Mouse (Mus musculus) cerebellum, adult 11-12 months (tissue): ENCODE measurements around the gene Sell.

Experiments
- DNase-seq: peaks from one replicate; pipeline ENCODE4 v3.0.0; 2022

Gene Sell

DNA sequence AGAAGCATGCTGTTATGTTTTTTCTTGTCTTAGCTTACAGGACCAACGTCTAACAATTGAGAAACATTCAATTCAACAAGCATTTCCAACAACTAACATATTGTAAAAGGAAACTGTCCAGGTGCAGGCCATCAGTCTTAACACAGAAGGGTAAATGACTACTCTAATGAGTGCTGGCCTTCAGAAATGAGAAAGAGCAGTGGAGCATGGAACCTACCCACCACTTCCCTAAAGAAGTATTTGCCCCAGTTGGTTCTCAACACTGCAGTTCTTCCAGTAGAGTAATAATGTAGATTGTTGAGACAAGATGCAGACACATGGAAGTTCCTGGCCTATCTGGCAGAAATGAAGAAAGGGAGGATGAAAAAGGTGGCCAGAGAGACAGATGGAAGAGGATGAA, 14.7 kb downstream of the Sell start:
- DNase-seq: no peak

DNA sequence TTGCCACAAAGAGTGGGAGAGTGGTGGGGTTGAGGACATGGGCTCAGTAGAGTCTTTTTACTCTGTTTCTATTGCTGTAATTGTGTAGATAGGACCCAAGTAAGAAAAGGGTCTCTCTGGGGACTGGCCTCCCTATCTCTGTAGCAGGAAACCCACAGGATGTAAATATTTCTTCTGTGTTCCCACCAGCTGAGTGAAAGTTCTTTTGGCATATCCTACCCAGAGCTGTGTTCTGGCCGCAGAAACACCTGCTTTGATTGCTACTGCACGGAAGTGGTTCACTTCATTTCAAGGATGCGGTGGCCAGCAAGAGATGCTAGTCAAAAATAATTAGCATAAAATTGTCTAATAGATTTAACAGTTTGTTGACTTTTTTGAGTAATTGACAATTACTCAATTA, 15.2 kb downstream of the Sell start:
- DNase-seq: no peak

DNA sequence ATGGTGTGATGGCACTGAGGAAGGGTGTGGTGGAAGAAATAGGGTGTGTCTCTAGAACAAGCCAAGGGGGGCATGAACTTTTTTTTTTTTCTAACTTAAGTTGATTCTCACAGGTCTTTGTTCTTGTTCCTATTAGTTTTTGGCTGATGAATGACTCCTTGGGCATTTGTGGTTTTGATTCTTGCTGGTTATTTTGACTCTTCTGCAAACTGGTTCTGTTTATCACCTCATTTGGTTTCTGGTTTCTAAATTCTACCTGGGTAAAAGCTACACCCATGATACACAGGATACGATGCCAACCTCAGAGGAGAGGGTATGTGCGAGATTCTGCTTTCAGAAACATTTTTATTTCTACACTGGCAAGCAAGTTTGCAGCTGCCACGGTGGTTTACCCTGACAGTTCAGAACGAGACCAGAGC, 16.6 kb downstream of the Sell start:
- no peak for DNase-seq

DNA sequence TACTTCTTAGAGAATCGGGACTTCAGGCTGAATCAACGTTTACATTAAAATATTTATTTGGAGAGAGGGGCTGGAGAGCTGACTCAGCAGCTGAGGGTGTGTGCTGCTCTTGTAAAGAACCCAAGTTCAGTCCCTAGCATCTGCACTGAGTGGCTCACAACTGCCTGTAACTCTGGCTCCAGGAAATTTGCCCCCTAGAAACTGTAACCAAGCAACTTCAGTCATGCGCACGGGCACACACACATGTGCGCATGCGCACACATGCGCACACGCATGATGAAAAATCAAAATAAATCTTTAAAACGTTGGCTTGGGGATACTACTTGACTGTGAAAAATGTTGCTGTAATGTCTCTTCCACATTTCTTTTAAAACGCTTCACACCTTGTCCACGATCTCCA, 17.3 kb downstream of the Sell start:
- no peak for DNase-seq

DNA sequence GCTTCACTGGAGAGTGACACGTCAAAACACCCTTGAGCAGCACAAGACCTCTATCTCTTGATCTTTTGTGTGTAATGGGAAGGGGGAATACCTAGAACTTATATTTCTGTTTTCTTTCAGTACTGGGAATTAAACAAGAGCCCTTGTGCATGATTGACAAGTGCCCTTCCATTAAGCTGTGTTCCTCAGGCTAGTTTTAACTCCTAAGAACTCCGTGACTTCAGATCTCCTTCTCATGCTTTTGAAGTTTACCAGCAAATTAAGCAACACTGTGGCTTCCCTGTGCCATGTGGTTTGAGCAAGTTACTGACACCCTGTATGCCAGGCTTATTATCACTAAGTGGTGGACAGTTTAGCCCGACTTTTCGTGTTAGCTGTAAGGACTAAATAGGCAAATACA, 21.3 kb downstream of the Sell start:
- no peak for DNase-seq

DNA sequence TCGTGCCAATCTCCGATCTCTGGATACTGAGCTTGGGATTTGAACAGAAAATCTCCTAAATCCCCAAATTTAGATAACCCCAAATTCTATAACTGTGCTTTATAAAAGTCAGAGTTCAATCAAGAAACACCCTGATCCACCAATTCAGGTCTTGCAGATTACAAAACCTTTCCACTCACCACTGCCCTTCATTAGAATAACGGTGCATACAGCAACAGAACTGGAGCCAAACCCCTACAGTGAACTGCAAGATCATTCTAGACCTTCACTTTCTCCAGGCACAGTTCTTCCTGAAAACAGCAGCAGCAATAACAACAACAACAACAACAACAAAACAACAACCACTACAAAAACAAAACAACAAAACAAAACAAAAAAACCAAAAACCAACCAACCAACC, 25.0 kb downstream of the Sell start:
- DNase-seq: no peak

DNA sequence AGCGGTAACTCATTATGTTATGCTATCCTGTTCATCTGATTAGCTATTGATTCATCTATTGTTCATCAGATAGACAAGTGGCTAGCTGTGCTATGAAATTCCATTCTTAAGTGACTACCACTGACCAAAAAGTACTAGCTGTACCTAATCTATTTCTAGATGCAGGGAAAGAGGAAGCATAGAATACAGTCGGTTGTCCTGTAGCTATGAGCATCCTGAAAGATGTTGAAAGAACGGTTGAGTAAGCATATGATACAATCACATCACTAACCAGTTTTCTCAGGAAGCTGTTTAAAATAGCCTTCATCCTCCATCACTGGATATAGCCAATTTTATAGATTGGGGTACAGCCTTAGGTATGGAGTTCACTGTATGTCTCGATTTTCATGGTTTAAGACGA, 26.1 kb downstream of the Sell start:
- DNase-seq: no peak

DNA sequence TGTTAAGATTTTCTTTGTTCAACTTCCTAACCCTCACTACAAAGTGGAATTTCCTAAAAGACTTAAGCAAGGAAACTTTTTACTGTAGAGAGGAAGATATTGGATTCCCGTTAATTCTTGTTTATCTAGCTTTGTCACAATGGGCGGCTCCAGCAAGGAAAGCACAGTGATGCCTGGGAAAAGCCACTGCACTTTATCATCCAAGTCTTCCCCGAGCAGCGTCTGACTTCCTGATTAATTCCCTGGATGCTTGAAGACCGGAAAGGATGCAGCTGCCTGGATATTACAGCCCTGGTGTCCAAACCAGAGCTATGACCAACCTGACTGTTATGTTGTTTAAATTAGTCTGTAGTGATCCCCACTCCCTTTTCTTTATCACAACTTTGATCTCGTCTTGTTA, 35.0 kb downstream of the Sell start:
- DNase-seq: no peak

DNA sequence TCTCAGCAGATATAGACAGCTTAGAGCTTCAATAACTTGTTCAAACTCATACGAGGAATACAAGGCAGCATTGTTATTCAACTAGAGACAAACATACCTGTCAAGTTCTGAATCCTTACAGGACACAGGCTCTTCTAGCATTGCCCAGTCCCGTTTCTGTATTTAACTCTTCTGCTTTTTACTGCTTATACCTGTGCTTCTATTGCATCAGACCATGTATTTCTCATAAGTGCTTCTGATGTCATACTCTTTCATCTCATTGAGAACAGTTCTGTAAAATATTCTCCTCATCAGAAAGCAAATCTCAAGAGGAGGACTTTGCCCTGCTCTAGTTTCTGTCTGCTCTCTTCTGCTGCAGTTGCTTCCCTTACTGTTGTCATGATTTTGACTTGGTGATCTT, 36.1 kb downstream of the Sell start:
- DNase-seq: no peak

DNA sequence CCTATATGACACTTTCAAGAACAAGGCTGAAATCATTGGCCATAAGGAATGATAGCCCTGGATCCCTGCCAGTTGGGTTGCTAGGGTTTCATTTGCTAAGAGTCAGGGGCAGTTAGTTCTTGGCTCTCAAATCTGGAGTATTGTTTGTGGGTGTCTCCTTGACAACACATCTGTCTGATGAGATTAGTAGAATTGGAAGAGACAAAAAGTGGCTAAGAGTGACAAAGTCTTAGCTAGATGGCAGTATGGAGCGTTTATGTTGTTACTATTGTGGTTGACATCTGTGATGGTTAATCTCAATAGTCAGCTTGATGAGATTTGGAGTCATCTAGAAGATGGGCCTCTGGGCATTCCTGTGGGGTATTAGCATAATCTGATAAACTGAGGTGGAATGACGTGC, 36.6 kb downstream of the Sell start:
- no peak for DNase-seq

DNA sequence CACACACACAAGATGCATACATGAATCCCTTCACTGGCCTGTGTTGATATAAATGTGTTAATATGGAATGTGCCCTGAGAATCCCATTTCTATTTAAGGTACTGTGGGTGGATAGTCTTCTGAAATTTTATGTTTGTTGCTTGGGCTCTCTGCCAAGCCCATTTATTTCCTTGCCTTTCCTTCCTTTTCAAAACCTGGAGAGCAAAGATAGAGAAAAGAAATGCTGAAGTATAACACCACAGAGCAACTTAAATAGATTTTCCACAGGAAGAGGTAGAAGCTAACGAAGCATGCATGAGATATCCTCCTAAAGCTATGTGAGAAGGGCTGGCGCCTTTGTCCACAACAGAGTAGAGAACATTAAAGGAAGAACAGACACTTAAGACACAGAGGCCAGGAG, 48.0 kb downstream of the Sell start:
- DNase-seq: no peak

DNA sequence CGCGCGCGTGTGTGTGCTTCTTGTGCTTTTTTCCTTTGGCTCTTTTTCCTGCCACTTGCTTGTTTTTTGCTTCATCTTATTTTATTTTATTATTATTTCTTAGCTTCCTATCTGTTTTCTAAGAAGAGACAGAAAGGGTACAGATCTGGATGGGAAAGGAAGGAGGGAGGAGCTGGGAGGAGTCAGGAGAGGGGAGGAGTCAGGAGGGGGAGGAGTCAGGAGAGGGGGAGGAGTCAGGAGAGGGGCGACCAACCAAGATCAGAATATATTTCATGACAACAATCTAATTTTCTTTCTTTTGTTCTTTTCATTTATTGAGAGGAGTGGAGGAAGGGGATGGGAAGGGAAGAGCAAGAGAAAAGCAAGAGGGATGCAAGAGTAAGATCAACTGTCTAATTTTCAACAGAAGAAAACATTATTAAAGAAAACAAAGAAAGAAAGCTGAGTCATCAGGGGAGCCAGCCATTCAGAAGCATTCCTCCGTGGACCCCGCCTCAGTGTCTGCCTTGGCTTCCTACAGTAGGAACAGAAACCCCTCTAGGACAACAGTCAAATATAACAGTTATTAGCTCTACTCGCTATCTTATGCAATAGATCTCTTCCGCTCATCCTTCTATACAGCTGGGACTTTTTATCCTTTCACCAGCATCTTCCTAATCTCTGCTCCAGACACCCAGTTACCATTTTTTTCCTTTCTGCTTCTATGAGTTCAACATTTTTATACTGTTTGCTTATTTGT, 49.0 kb downstream of the Sell start:
- no peak for DNase-seq

DNA sequence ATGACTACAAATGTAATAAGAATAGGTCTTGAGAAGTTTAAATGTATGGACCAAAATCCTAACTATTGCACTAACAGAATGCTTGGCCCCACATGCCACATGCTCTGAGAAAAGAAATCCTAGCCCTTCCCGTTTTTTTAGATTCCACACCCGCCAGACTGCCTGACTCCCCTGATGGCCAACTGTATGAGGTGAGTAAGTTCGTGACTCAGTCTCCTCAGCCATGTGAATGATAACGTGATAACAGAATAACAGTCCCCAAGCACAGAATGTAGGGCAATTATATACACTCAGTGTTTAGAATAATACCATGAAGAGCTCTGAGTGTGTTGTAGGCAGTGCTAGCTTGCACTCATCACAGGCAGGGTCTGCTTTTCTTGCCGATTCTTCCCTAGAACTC, 52.5 kb downstream of the Sell start:
- no peak for DNase-seq

DNA sequence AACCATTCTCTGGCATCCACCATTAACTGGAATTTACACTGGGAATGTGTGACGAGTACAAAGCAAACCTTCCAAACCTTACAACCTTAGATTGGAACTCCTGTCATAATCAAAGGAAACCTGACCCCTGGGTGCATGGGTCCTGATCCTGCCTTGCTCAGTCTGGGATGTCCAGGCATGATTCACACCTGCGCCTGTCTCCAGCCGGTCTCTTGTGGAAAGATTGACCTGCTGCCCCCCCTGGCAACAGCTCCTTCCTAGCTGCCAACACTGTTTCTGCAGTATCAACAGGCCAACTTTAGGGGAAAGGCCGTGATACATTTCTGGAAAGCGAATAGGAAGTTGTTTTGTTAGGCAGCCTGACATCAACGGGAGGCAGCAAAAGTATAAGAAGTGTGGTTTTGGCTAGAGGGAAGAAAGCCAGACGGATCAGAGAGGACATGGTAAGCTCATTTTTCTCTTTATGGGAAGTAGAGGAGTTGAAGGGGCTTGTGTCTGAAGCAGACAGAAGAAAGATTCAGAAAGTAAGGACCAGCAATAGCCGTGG, 53.2 kb downstream of the Sell start, which contains the start of gene Selp:
Selp (plus strand) TSS at position 318 of the 547 bp plus-strand sequence.
- no peak for DNase-seq

DNA sequence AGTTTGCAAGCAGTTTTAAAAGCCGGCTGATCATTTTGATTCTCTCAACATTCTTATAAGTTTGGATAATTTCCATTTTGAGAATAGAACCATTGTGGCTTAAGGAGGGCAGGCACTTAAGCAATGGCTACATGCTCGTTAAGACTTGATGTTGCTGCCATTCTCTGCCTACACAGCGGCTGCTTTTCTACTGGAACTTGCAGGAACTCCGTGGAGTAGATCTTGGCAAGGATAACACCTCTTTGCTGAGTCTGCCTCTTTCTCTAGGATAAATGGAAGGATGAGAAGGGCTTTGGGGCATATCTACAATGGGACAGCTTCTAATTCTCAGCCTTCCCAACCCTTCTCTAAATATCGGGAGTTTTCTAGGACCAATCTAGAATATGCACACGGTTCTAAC, 53.9 kb downstream of the Sell start:
- no peak for DNase-seq

DNA sequence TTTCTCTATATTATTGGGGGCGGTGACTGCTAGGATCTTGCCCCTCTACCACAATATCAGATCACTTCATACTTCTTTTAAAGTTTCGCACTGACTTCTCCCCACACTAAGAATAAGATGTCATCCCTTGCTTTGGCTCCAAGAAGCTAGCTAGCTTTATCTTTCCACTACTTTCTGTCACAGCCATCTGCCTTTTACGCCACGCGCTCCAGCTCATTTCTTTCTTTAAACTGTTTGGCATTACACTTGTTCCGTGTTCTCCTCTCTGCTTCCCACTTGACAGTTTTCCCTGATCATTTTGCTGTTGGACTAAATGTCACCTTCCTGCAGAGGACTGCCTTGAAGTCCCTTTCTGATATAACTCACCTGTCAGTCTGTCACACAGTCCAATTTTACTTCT, 56.1 kb downstream of the Sell start:
- no peak for DNase-seq

DNA sequence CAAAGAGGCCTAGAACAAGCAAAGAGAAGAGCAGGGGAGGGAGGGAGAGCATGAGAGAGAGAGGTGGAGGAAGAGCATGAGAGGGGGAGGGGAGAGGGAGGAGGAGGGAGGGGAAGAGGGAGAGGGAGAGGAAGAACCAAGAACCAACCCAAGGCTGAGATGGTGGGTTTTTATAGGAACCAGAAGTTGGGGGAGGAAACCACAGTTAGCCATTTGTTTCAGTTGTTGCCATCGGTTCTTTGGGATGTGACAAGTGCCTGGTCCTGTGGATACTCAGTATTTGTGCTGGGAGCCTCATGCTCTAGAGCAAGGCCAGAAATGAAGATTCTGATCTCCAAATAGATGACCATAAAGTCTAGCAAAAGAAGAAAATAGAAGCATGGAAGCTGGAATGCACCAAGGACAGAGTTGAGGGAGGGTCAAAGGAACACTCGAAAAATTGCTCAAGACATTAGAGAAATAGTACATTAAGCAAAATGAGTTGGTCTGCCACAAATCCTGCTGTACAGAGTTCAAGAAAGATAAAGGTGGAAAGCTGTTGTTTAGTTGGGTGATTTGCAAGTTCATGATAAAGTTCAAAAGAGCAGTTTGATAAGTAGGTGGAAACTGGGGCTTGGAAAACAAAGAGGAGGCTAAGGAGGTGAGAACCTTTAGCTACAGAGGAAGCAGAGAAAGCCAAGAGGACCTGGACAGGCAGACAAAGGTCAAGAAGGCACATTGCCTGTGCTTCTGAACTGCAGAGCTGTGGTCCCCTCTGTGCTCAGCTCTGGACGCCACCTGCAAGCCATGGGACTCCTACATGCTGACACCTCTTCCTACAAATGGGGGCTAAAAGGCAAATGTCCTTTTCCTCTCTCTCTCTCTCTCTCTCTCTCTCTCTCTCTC, 58.4 kb downstream of the Sell start:
- no peak for DNase-seq

DNA sequence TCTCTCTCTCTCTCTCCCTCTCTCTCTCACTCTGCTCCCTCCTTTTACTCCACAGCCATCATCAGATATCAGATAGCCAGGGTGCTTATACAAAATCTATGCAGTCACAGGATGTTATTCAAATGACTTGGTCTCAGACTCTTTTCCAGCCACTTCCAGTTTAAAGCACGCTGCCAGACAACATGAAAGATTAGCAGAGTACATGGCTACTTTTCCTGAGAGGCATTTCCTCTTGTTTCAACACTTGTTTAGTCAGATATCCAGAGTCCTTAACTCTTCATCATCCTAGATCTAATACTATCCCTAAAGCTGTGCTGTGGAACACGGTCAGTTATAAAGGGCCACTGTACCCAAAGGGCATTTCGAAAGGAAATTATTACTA, 59.0 kb downstream of the Sell start:
- no peak for DNase-seq

DNA sequence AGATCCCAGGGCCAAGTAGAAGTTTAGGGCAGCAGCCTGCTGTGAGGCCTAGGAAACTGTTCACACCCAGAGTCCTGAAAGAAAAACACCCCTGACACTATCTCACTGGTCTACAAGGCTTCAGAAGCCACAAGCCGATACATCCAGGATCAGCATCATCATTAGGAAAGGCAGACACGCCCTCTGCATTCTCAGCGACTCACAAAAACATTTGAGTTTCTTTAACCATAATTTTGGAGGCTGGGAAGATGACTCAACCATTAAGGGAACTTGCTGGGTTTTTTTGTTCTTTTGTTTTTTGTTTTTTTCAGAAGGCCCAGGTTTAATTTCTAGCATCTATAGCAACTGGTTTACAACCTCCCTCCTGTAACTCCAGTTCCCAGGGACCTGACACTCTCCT, 62.1 kb downstream of the Sell start:
- DNase-seq: no peak

DNA sequence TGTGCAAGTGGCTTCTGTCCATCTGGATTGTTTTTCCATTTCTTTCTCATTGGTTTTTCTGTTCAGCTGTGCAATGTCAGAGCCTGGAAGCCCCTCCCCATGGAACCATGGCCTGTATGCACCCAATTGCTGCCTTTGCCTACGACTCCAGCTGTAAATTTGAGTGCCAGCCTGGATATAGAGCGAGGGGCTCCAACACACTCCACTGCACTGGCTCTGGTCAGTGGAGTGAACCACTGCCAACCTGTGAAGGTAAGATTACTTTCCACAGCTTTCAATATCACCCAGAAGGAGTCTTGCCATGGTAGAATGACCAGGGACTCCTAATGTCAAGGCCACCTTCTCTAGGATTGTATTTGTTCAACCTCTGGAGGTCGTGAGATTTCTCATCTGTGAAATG, 68.2 kb downstream of the Sell start:
- no peak for DNase-seq

DNA sequence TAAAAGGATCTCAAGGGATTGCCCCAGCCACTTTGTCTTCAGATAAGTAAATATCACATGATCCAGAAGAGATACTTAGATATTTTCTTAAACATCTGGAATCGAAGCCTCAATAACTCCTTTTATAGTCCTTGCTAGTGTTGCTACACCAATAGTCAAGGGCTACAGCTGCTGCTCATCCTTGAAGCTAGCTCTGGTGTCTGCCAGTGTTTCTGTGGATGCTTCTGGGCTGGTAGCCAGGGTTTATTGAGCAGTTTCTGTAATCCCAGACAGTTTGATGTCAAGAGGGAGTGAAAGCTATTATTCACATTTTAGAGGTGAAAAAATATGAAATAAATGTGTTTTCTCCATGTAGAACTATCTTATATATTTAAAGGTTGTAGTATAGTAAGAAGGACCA, 70.8 kb downstream of the Sell start:
- DNase-seq: no peak
